ENCODE assay signal across 9 mouse cellular contexts in genomic region chrX:165326939-165327698, GRCm38 (mm10). TPM values are rescaled to one million over a fixed set of nuclear protein-coding genes. Genes with fewer than 3 reads are reported as not detected.
A peak's percentile ranks its signal among the peaks of the same experiment; 100 is the strongest.
DNase-seq lines count a peak whose midpoint lies in the region; ATAC-seq and TF ChIP-seq lines count a peak whose summit lies in the region.
"Had no signal": no experiment of that assay in that cellular context is flagged by ENCODE, and none has a peak within 500 bp of the region (broad histone marks: within the 10 kb centered on the region; RNA-seq: fewer than 3 reads in every experiment).

TSS of gene Glra2 (minus strand) at chrX:165327393.

- no peak within 1 kb of the TSS for H3K9ac ChIP-seq in lung, postnatal 0 days (replicated peaks; ENCODE audit: low read depth)
- H3K9ac ChIP-seq in forebrain, postnatal 0 days = peak within 1 kb of the TSS; percentile 39
- no peak within 1 kb of the TSS for H3K9ac ChIP-seq in neural tube, embryonic 12.5 days

- TF ChIP-seq EP300 in lung, postnatal 0 days (IDR thresholded peaks at IDR 0.05) = no peak

- H3K27ac ChIP-seq in lung, postnatal 0 days (ENCODE audit: low read length) = no peak within 1 kb of the TSS
- H3K27ac ChIP-seq in forebrain, postnatal 0 days (ENCODE audit: low read depth, low read length) = peak within 1 kb of the TSS; percentile 40; the same call in 1 of the 2 replicates
- no peak within 1 kb of the TSS for H3K27ac ChIP-seq in neural tube, embryonic 12.5 days

- WGBS in lung, postnatal 0 days = 15% methylated on average over 12 of the region's 12 CpGs
- WGBS in forebrain, postnatal 0 days = 22% methylated on average over 12 of the region's 12 CpGs
- WGBS in neural tube, embryonic 12.5 days = 14% methylated on average over 12 of the region's 12 CpGs

- DNase-seq in adrenal gland, adult 2 months = peak; percentile 4
- DNase-seq in adrenal gland, postnatal 4 days (ENCODE audit: low spot score in 2 of 2) = no peak
- DNase-seq in lung, postnatal 0 days (ENCODE audit: low spot score) = peak; percentile 14
- DNase-seq in lung, postnatal 25 days (ENCODE audit: low spot score) = no peak
- peak; percentile 68 for DNase-seq in forebrain, postnatal 0 days
- peak in 1 of 2 experiments; percentile 8 for DNase-seq in left cerebral cortex, postnatal 14 days (ENCODE audit: low spot score in 2 of 2)
- no peak for DNase-seq in urinary bladder, adult 2 months (ENCODE audit: low spot score)

- H3K4me1 ChIP-seq in lung, postnatal 0 days (ENCODE audit: insufficient read depth, low read depth, low read length) = no peaks in the 10 kb centered on the region
- no peaks in the 10 kb centered on the region for H3K4me1 ChIP-seq in forebrain, postnatal 0 days (ENCODE audit: insufficient read depth)
- H3K4me1 ChIP-seq in neural tube, embryonic 12.5 days = no peaks in the 10 kb centered on the region

- H3K27me3 ChIP-seq in lung, postnatal 0 days (replicated peaks; ENCODE audit: insufficient read depth, low read length) = no peaks in the 10 kb centered on the region
- no peaks in the 10 kb centered on the region for H3K27me3 ChIP-seq in forebrain, postnatal 0 days (ENCODE audit: insufficient read depth, low read length)
- H3K27me3 ChIP-seq in neural tube, embryonic 12.5 days (replicated peaks) = no peaks in the 10 kb centered on the region

- intact Hi-C loops in left cerebral cortex, postnatal 14 days (cut with DNase I) = loop anchor here (5.0 to 10.0 kb wide), 2 partner anchors 132 to 820 kb away; no protein-coding TSS in a partner anchor

- no peak within 1 kb of the TSS for H3K4me2 ChIP-seq in lung, postnatal 0 days (replicated peaks; ENCODE audit: low read depth, low read length)
- H3K4me2 ChIP-seq in forebrain, postnatal 0 days (ENCODE audit: low read depth) = peak within 1 kb of the TSS; percentile 52
- H3K4me2 ChIP-seq in neural tube, embryonic 12.5 days (replicated peaks) = peak within 1 kb of the TSS; percentile 56

- no peak for ATAC-seq in lung, postnatal 0 days
- ATAC-seq in forebrain, postnatal 0 days = peak; percentile 72
- ATAC-seq in neural tube, embryonic 12.5 days (ENCODE audit: low FRiP score, low read depth) = peak; percentile 85

- no peaks in the 10 kb centered on the region for H3K9me3 ChIP-seq in lung, postnatal 0 days (ENCODE audit: low read length)
- no peaks in the 10 kb centered on the region for H3K9me3 ChIP-seq in forebrain, postnatal 0 days (ENCODE audit: low read length)
- no peaks in the 10 kb centered on the region for H3K9me3 ChIP-seq in neural tube, embryonic 12.5 days

- H3K4me3 ChIP-seq in lung, postnatal 0 days (ENCODE audit: low read depth, low read length) = no peak within 1 kb of the TSS
- peak within 1 kb of the TSS; percentile 36 for H3K4me3 ChIP-seq in forebrain, postnatal 0 days (ENCODE audit: low read depth, low read length)
- peak within 1 kb of the TSS; percentile 20; the same call in 1 of the 2 replicates for H3K4me3 ChIP-seq in neural tube, embryonic 12.5 days

- H3K36me3 ChIP-seq in lung, postnatal 0 days (ENCODE audit: insufficient read depth, low read length) = no peaks in the 10 kb centered on the region
- H3K36me3 ChIP-seq in forebrain, postnatal 0 days (ENCODE audit: insufficient read depth) = no peaks in the 10 kb centered on the region
- H3K36me3 ChIP-seq in neural tube, embryonic 12.5 days = no peaks in the 10 kb centered on the region

- TF ChIP-seq CTCF in lung, postnatal 0 days (IDR thresholded peaks at IDR 0.05) = no peak
- TF ChIP-seq CTCF in forebrain, postnatal 0 days (IDR thresholded peaks at IDR 0.05; ENCODE audit: low read depth) = no peak

RNA-seq across cellular contexts. Expression of gene Glra2, which starts in this region (rescaled TPM):
- not detected for total RNA-seq in adrenal gland, adult 2 months (2021)
- not detected in 2 replicates for polyA plus RNA-seq in adrenal gland, adult 2 months (2012; rRNA removed)
- under 1 TPM in 1 of 2 experiments, not detected in 1; 0.37 TPM for total RNA-seq in adrenal gland, postnatal 4 days (2021)
- polyA plus RNA-seq in lung, postnatal 0 days (2015; fragmentation: Nextera tagmentation; extraction: Ambion mirVana) = not detected in 2 replicates
- total RNA-seq in forebrain, postnatal 0 days (2014; rRNA removed) = 99.8 and 108 TPM in 2 replicates
- polyA plus RNA-seq in forebrain, postnatal 0 days (2015; fragmentation: Nextera tagmentation; extraction: Ambion mirVana) = 23.3 and 47.6 TPM in 2 replicates
- total RNA-seq in left cerebral cortex, postnatal 14 days (2021) = 10 to 100 TPM; 19.3 to 23.9 TPM
- 10.9 and 11.7 TPM in 2 replicates for polyA plus RNA-seq in neural tube, embryonic 12.5 days (2016; fragmentation: Nextera tagmentation; extraction: Ambion mirVana)
- not detected in 2 replicates for polyA plus RNA-seq in urinary bladder, adult 2 months (2012; rRNA removed)
- total RNA-seq: heart, adult 18-20 months had no signal

Comparison
In these comparisons a context has a peak if more than half of its experiments do, and no peak if none do; other contexts are left out.
1. RNA of gene Glra2 (total RNA-seq): 99.8 to 108 TPM in forebrain, postnatal 0 days and 19.3 to 23.9 TPM in left cerebral cortex, postnatal 14 days; 0.37 TPM in adrenal gland, postnatal 4 days and not detected in adrenal gland, adult 2 months; every median in the first group is over 10 times any median in the second.
2. RNA of gene Glra2 (polyA plus RNA-seq): 23.3 to 47.6 TPM in forebrain, postnatal 0 days and 10.9 to 11.7 TPM in neural tube, embryonic 12.5 days; not detected in lung, postnatal 0 days, not detected in adrenal gland, adult 2 months and not detected in urinary bladder, adult 2 months; every median in the first group is over 10 times any median in the second.
3. Peak in DNase-seq in adrenal gland, adult 2 months; RNA of the gene not detected or under 1 TPM.
4. Peak in DNase-seq in lung, postnatal 0 days; RNA of the gene not detected or under 1 TPM.